Mouse (Mus musculus) E14TG2a.4 (cell line): Measurements from ENCODE around the gene Bcl11b.

Experiments
- CTCF ChIP-seq: conservative IDR thresholded peaks from 2 replicates; pipeline ENCODE4 v1.5.1; 2014; ENCODE audit warnings: low read length
- POU5F1 ChIP-seq: IDR thresholded peaks from 2 replicates; pipeline ENCODE4 v1.6.1; 2014; ENCODE audit warnings: low read length, borderline replicate concordance

DNA sequence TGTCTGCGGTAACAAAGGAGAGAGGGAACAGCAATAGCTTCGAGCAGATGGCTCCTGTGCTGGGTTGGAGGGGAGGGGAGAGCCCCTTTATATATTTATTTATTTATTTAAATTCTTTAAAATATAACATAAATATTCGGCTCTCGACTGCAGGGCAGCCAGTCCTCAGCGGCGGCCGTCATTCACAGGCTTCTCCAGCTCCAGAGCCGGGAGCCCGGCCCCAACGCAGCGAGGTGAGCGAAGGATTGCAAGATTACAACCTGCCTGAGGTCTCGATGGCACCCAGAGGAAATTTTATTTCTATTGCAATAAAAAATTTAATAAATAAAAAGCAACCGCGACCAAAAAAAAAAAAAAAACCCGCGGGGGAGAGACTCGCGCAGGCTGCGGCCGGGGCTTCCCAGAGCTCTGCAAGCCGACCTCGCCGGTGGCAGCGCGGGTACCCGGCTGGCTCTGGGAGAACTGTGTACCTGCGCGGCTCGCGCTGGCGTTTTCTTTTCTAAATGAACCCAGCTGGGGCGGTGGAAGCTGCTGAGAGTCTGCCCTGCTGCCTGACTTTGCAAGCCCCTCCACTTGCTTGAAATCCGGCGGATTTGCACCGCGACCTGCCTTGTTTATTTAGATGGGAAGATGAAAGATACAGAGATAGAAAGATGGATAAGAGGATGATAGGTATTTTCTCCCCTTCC lies 1.6 kb downstream of the Bcl11b start:
- no peak for TF ChIP-seq CTCF
- no peak for TF ChIP-seq POU5F1
